Mouse (Mus musculus) yolk sac, embryonic 10.5 days (tissue): ENCODE results near the gene Gm49337.

ENCODE experiments used
- DNase-seq: peaks from one replicate; pipeline ENCODE4 v3.0.0-alpha.2; 2017; ENCODE audit warnings: low spot score

Gene Gm49337

GRCm38 (mm10) chr4:116164759-116165554 lies 8.2 kb upstream of the Gm49337 start:
- no peak for DNase-seq

- DNase-seq, result no peak
These were observed 7.3 kb upstream of the Gm49337 start for GRCm38 (mm10) chr4:116165708-116166407.

- no peak for DNase-seq
These were observed 5.8 kb upstream of the Gm49337 start, which contains the start of gene Tspan1 for GRCm38 (mm10) chr4:116167404-116167803. Gene Tspan1 (minus strand): TSS chr4:116167601.

- DNase-seq, result no peak
These were observed 4.4 kb upstream of the Gm49337 start for GRCm38 (mm10) chr4:116168617-116169352.

GRCm38 (mm10) chr4:116169353-116169672 lies 3.9 kb upstream of the Gm49337 start:
- DNase-seq, result no peak

GRCm38 (mm10) chr4:116173752-116174151 lies 568 bp downstream of the Gm49337 start:
- DNase-seq, result no peak

- no peak for DNase-seq
These were observed 1.4 kb downstream of the Gm49337 start for GRCm38 (mm10) chr4:116174466-116175116.

GRCm38 (mm10) chr4:116175136-116175535 lies 2.0 kb downstream of the Gm49337 start:
- DNase-seq, result no peak

GRCm38 (mm10) chr4:116175711-116176542 lies 2.7 kb downstream of the Gm49337 start:
- DNase-seq, result no peak

- no peak for DNase-seq
These were observed 3.4 kb downstream of the Gm49337 start for GRCm38 (mm10) chr4:116176543-116176988.

- peak; percentile 27 for DNase-seq
These were observed 4.0 kb downstream of the Gm49337 start for GRCm38 (mm10) chr4:116177140-116177539.

GRCm38 (mm10) chr4:116182079-116182478 lies 8.9 kb downstream of the Gm49337 start:
- no peak for DNase-seq

- no peak for DNase-seq
These were observed 9.6 kb downstream of the Gm49337 start for GRCm38 (mm10) chr4:116182745-116183144.

- DNase-seq, result no peak
These were observed 11.9 kb downstream of the Gm49337 start for GRCm38 (mm10) chr4:116185083-116185482.

GRCm38 (mm10) chr4:116192286-116192835 lies 19.2 kb downstream of the Gm49337 start:
- no peak for DNase-seq

- no peak for DNase-seq
These were observed 20.6 kb downstream of the Gm49337 start for GRCm38 (mm10) chr4:116193583-116194383.

- DNase-seq, result no peak
These were observed 25.2 kb downstream of the Gm49337 start for GRCm38 (mm10) chr4:116198422-116198821.

- DNase-seq, result no peak
These were observed 31.2 kb downstream of the Gm49337 start for GRCm38 (mm10) chr4:116204422-116204821.

GRCm38 (mm10) chr4:116206531-116206930 lies 33.3 kb downstream of the Gm49337 start:
- DNase-seq, result no peak

GRCm38 (mm10) chr4:116208891-116209290 lies 35.7 kb downstream of the Gm49337 start:
- no peak for DNase-seq
